Mouse (Mus musculus) CH12.LX (cell line): ENCODE results near the gene Disp2. TPM values are rescaled to one million over a fixed set of nuclear protein-coding genes. Genes with fewer than 3 reads are reported as not detected.

Experiments used
- DNase-seq: peaks from one replicate; pipeline ENCODE4 v3.0.0-alpha.2; 2013; ENCODE audit errors: extremely low read depth
- H3K27ac ChIP-seq: 2 replicates; pipeline ENCODE4 v1.5.1; 2012; ENCODE audit warnings: low read depth, mild to moderate bottlenecking, control low read depth, moderate library complexity; ENCODE audit not compliant: insufficient read depth
- H3K27me3 ChIP-seq: replicated peaks from 2 replicates; pipeline ENCODE3; 2012; ENCODE audit warnings: inconsistent platforms
- H3K36me3 ChIP-seq, 2 experiments: replicated peaks in 1 of 2; 2 replicates each; pipeline versions ENCODE3 to v1.6.1; 2012; ENCODE audit warnings: inconsistent platforms in 1 of 2, low read length in 1 of 2, mild to moderate bottlenecking in 1 of 2, mixed read lengths in 1 of 2, moderate library complexity in 1 of 2; ENCODE audit not compliant: control insufficient read depth in 1 of 2, insufficient read depth in 1 of 2
- H3K4me1 ChIP-seq, 2 experiments: 2 replicates each; pipeline ENCODE4 v1.6.1; 2012; ENCODE audit warnings: inconsistent platforms in 1 of 2, moderate library complexity in 1 of 2; ENCODE audit not compliant: insufficient read depth in 2 of 2, control insufficient read depth in 1 of 2
- H3K4me2 ChIP-seq: 2 replicates; pipeline ENCODE4 v1.6.1; 2012; ENCODE audit warnings: low read depth, mild to moderate bottlenecking, control low read depth; ENCODE audit not compliant: poor library complexity, insufficient read depth, severe bottlenecking
- H3K4me3 ChIP-seq, 3 experiments: fragments of 150-350 bp in 1 of 3; sonication (generic) in 1 of 3; replicated peaks in 1 of 3; 2 replicates each; pipeline versions ENCODE3 to v1.5.1; 2011 to 2012; ENCODE audit warnings: low read depth in 2 of 3, low read length in 2 of 3, mild to moderate bottlenecking in 2 of 3, moderate library complexity in 2 of 3, control low read depth in 1 of 3, improper control_type of control experiment in 1 of 3, inconsistent platforms in 1 of 3, mixed read lengths in 1 of 3; ENCODE audit not compliant: poor library complexity in 1 of 3
- H3K79me2 ChIP-seq: replicated peaks from 2 replicates; pipeline ENCODE4 v1.6.1; 2012; ENCODE audit warnings: mild to moderate bottlenecking, moderate library complexity; ENCODE audit not compliant: control insufficient read depth, poor library complexity, insufficient read depth, severe bottlenecking; ENCODE audit errors: extremely low read depth
- H3K9ac ChIP-seq: 2 replicates; pipeline ENCODE4 v1.6.1; 2012; ENCODE audit warnings: low read depth, mild to moderate bottlenecking, control low read depth, moderate library complexity; ENCODE audit not compliant: insufficient read depth
- H3K9me3 ChIP-seq: replicated peaks from 2 replicates; pipeline ENCODE3; 2012; ENCODE audit warnings: low read length, inconsistent platforms, mixed read lengths
- BHLHE40 ChIP-seq: IDR thresholded peaks from 2 replicates; pipeline ENCODE4 v1.6.1; 2011; ENCODE audit warnings: mild to moderate bottlenecking, low read depth, low read length, improper control_type of control experiment
- CHD2 ChIP-seq: IDR thresholded peaks from 2 replicates; pipeline ENCODE4 v1.6.1; 2011; ENCODE audit warnings: low read length, improper control_type of control experiment
- CTCF ChIP-seq, 2 experiments: IDR thresholded peaks in 1 of 2; conservative IDR thresholded peaks in 1 of 2; 2 replicates each; pipeline ENCODE4 v1.5.1; 2011 to 2012; ENCODE audit warnings: low read depth in 2 of 2, low read length in 2 of 2, improper control_type of control experiment in 1 of 2, inconsistent platforms in 1 of 2, mild to moderate bottlenecking in 1 of 2, moderate library complexity in 1 of 2
- EP300 ChIP-seq: IDR thresholded peaks from 2 replicates; pipeline ENCODE4 v1.6.1; 2011; ENCODE audit warnings: low read length, improper control_type of control experiment
- JUND ChIP-seq: conservative IDR thresholded peaks from 2 replicates; pipeline ENCODE4 v1.6.1; 2011; ENCODE audit warnings: low read depth, low read length, improper control_type of control experiment
- MAX ChIP-seq: IDR thresholded peaks from 2 replicates; pipeline ENCODE4 v1.6.1; 2011; ENCODE audit warnings: low read length, improper control_type of control experiment
- MEF2A ChIP-seq: IDR thresholded peaks from 2 replicates; pipeline ENCODE4 v1.6.1; 2014; ENCODE audit warnings: low read depth, mild to moderate bottlenecking, inconsistent platforms, low read length, improper control_type of control experiment, borderline replicate concordance
- POLR2A ChIP-seq: IDR thresholded peaks from 2 replicates; pipeline ENCODE4 v1.6.1; 2011; ENCODE audit warnings: low read depth, mild to moderate bottlenecking, improper control_type of control experiment, low read length
- RAD21 ChIP-seq: IDR thresholded peaks from 2 replicates; pipeline ENCODE4 v1.6.1; 2011; ENCODE audit warnings: low read depth, mild to moderate bottlenecking, low read length, improper control_type of control experiment, moderate library complexity
- RCOR1 ChIP-seq: conservative IDR thresholded peaks from 2 replicates; pipeline ENCODE4 v1.6.1; 2012; ENCODE audit warnings: low read depth, mild to moderate bottlenecking, inconsistent platforms, low read length, improper control_type of control experiment
- SMC3 ChIP-seq: IDR thresholded peaks from 2 replicates; pipeline ENCODE4 v1.6.1; 2011; ENCODE audit warnings: low read depth, low read length, improper control_type of control experiment
- USF2 ChIP-seq: conservative IDR thresholded peaks from 2 replicates; pipeline ENCODE4 v1.6.1; 2011; ENCODE audit warnings: low read depth, low read length, improper control_type of control experiment
- ZC3H11A ChIP-seq: IDR thresholded peaks from 2 replicates; pipeline ENCODE4 v1.6.1; 2012; ENCODE audit warnings: low read depth, mild to moderate bottlenecking, inconsistent platforms, low read length, improper control_type of control experiment
- ZKSCAN1 ChIP-seq: IDR thresholded peaks from 2 replicates; pipeline ENCODE4 v1.6.1; 2012; ENCODE audit warnings: low read depth, inconsistent platforms, low read length, improper control_type of control experiment, borderline replicate concordance
- dilution Hi-C: fragments of 300-500 bp; cut with MboI; formaldehyde crosslinking; loops from 2 replicates; pipeline ENCODE4 v1.14.3; 2020; ENCODE audit warnings: low sequenced_read_pairs; ENCODE audit not compliant: extremely low pct_unique_long_range_greater_than_20kb, extremely low pct_ligation_motif_present
- in situ Hi-C: fragments of 300-500 bp; cut with MboI; formaldehyde crosslinking; loops from 3 replicates; pipeline ENCODE4 v1.14.3; 2019; ENCODE audit warnings: low sequenced_read_pairs, low pct_ligation_motif_present, low pct_unique_long_range_greater_than_20kb, mixed read lengths
- polyA plus RNA-seq: library from polyadenylated mRNA; unstranded; fragments of >175 nt; gene quantifications from 2 replicates; pipeline ENCODE4 v1.2.1, GENCODE M21; 2012; ENCODE audit warnings: low read depth; ENCODE audit not compliant: insufficient read length
- total RNA-seq, 2 experiments: library from RNA; depleted of rRNA; stranded (reverse); fragments of 300-350 nt in 1 of 2; fragments of >200 nt in 1 of 2; gene quantifications; 2 replicates each; pipeline ENCODE4 v1.2.3; 2012 to 2014

Disp2 gene
- total and polyA plus RNA-seq, 3 experiments = not detected

GRCm38 (mm10) chr2:118730622-118730915 is 49.0 kb upstream of the Disp2 start (continued):
- TF ChIP-seq CTCF (conservative IDR thresholded peaks at IDR 0.05 in 1 of 2, IDR thresholded peaks at IDR 0.05 in 1 of 2; ENCODE audit: low read depth in 2 of 2, low read length in 2 of 2) (peak; percentile 27 to 92; a peak in 2 of 4 replicates), JUND (no peak), MAX (no peak)

DNA sequence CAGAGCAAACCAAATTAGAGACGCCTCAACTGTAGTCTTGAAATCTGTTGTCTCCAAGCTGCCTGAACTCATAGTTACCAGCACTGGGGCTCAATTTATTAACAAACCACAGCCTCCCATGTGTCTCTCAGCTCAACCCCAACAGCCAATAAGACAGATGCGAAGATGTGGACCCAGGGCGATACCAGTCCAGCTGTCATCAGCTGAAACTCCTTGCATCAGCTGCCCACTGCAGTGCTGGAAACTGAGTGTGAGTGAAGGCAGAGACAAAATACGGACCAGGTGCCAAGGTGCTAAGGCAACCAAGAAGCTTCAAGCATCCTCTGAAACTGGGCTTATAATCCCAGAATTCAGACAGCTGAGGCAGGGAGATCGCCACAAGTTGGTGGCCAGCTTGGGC is 47.5 kb upstream of the Disp2 start:
- in situ Hi-C loops = loop anchor here (10.0 to 25.0 kb wide), 2 partner anchors 87 to 245 kb away; partner anchors contain the start of gene Srp14
- H3K27me3 ChIP-seq = peaks cover 12% of the 10 kb centered on the region

DNA sequence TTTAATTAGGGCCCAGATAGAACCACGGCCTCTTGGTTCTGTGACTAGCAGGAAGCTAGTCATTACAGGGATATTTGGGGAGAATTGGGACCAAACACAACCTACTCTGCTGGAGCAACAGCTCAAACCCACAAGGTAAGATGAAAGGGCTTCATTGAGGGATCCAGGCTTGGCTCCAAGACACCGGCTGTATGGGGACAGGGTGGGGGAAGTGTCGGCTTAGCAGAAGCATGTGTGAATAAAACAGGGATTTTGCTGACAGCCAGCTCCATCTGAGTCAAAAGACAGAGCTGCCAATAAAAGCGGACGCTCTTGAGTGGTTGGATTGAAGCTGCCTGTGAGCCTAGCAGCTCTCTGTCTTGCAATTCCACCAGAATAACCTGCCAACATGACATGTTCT is 46.2 kb upstream of the Disp2 start:
- Histone ChIP-seq H3K4me3 (no peak overlapping the region), H3K4me2 (no peak overlapping the region), H3K9me3 (no peaks in the 10 kb centered on the region)
- DNase-seq = no peak
- no peak for TF ChIP-seq RAD21
- no peak for TF ChIP-seq POLR2A
- TF ChIP-seq MEF2A = no peak
- no peak for TF ChIP-seq SMC3
- TF ChIP-seq EP300 = no peak
- no peak for TF ChIP-seq CTCF (conservative IDR thresholded peaks at IDR 0.05 in 1 of 2, IDR thresholded peaks at IDR 0.05 in 1 of 2; ENCODE audit: low read depth in 2 of 2, low read length in 2 of 2)
- TF ChIP-seq MAX = no peak
- TF ChIP-seq ZC3H11A = no peak
- no peak for TF ChIP-seq ZKSCAN1
- no peak for TF ChIP-seq CHD2
- TF ChIP-seq, all 38 proteins: peak for 0
- Histone ChIP-seq H3K79me2 (no peaks in the 10 kb centered on the region), H3K27ac (no peak overlapping the region), H3K4me1 (peaks cover 11 to 25% of the 10 kb centered on the region in 2 experiments; a peak in 3 of 4 replicates), H3K36me3 (no peaks in the 10 kb centered on the region), H3K27me3 (peaks cover 12% of the 10 kb centered on the region), H3K9ac (no peak overlapping the region)
- dilution Hi-C loops (no loop called here), in situ Hi-C loops (loop anchor here (10.0 to 25.0 kb wide), 2 partner anchors 89 to 246 kb away; partner anchors contain the start of gene Srp14)

More for the DNA sequence above, 47.5 kb upstream of the Disp2 start:
- H3K4me3 ChIP-seq = no peak overlapping the region
- dilution Hi-C loops = no loop called here
- H3K79me2 ChIP-seq = no peaks in the 10 kb centered on the region
- no peak overlapping the region for H3K27ac ChIP-seq
- no peaks in the 10 kb centered on the region for H3K9me3 ChIP-seq
- H3K9ac ChIP-seq = no peak overlapping the region
- H3K4me2 ChIP-seq = no peak overlapping the region
- no peak for DNase-seq
- TF ChIP-seq RCOR1 = no peak
- no peak for TF ChIP-seq USF2
- peak; percentile 49; the same call in 1 of the 2 replicates for TF ChIP-seq BHLHE40
- H3K36me3 ChIP-seq = no peaks in the 10 kb centered on the region
- H3K4me1 ChIP-seq = peaks cover 12 to 32% of the 10 kb centered on the region in 2 experiments; a peak in 3 of 4 replicates
